Mouse (Mus musculus) E14TG2a.4 (cell line): ENCODE data around the gene Tekt5.

ENCODE experiments used
- H3K27me3 ChIP-seq: 2 replicates; pipeline ENCODE4 v1.6.1; 2014; ENCODE audit warnings: low read length, control low read depth; ENCODE audit not compliant: insufficient read depth
- H3K36me3 ChIP-seq: 2 replicates; pipeline ENCODE4 v1.6.1; 2014; ENCODE audit warnings: low read length, control low read depth; ENCODE audit not compliant: insufficient read depth
- H3K4me1 ChIP-seq: replicated peaks from 2 replicates; pipeline ENCODE4 v1.6.1; 2014; ENCODE audit warnings: low read depth, low read length, control low read depth
- H3K4me3 ChIP-seq: replicated peaks from 2 replicates; pipeline ENCODE4 v1.5.1; 2014; ENCODE audit warnings: mild to moderate bottlenecking, low read length
- H3K9me3 ChIP-seq: 2 replicates; pipeline ENCODE4 v1.6.1; 2014; ENCODE audit warnings: low read length, control low read depth
- CTCF ChIP-seq: conservative IDR thresholded peaks from 2 replicates; pipeline ENCODE4 v1.5.1; 2014; ENCODE audit warnings: low read length
- NANOG ChIP-seq: IDR thresholded peaks from 2 replicates; pipeline ENCODE4 v1.6.1; 2014; ENCODE audit warnings: borderline replicate concordance, low read length, mixed read lengths
- POU5F1 ChIP-seq: IDR thresholded peaks from 2 replicates; pipeline ENCODE4 v1.6.1; 2014; ENCODE audit warnings: low read length, borderline replicate concordance

The Tekt5 gene

GRCm38 (mm10) chr16:10316493-10317196 lies 78.6 kb downstream of the Tekt5 start:
- peaks cover 57% of the 10 kb centered on the region for H3K4me1 ChIP-seq
- no peak for TF ChIP-seq POU5F1
- TF ChIP-seq NANOG, result no peak
- no peak for TF ChIP-seq CTCF
- peak overlapping the region; percentile 55 for H3K4me3 ChIP-seq

GRCm38 (mm10) chr16:10313646-10314088 lies 81.6 kb downstream of the Tekt5 start, which contains the start of gene Emp2:
TSS of gene Emp2 (minus strand) at chr16:10313968.
- Histone ChIP-seq H3K9me3 (no peaks in the 10 kb centered on the region), H3K4me3 (peak within 1 kb of the TSS; percentile 79), H3K27me3 (peaks cover 52% of the 10 kb centered on the region), H3K36me3 (no peaks in the 10 kb centered on the region), H3K4me1 (peaks cover 49% of the 10 kb centered on the region)
- TF ChIP-seq CTCF, result no peak
- TF ChIP-seq POU5F1, result no peak
- no peak for TF ChIP-seq NANOG

More at GRCm38 (mm10) chr16:10316493-10317196, 78.6 kb downstream of the Tekt5 start:
- Histone ChIP-seq H3K9me3 (no peaks in the 10 kb centered on the region), H3K36me3 (no peaks in the 10 kb centered on the region), H3K27me3 (peaks cover 68% of the 10 kb centered on the region)

- Histone ChIP-seq H3K4me1 (peaks cover 44% of the 10 kb centered on the region), H3K4me3 (peak overlapping the region; percentile 79), H3K36me3 (no peaks in the 10 kb centered on the region), H3K9me3 (no peaks in the 10 kb centered on the region), H3K27me3 (peaks cover 55% of the 10 kb centered on the region)
- no peak for TF ChIP-seq POU5F1
- no peak for TF ChIP-seq NANOG
- TF ChIP-seq CTCF, result no peak
These were observed 82.1 kb downstream of the Tekt5 start for GRCm38 (mm10) chr16:10313226-10313625.

- Histone ChIP-seq H3K36me3 (no peaks in the 10 kb centered on the region), H3K4me1 (peaks cover 32% of the 10 kb centered on the region), H3K4me3 (no peak overlapping the region), H3K27me3 (peaks cover 63% of the 10 kb centered on the region), H3K9me3 (no peaks in the 10 kb centered on the region)
- TF ChIP-seq POU5F1 (no peak), CTCF (no peak), NANOG (no peak)
These were observed 83.3 kb downstream of the Tekt5 start for GRCm38 (mm10) chr16:10311989-10312388.

GRCm38 (mm10) chr16:10311086-10311485 lies 84.2 kb downstream of the Tekt5 start:
- Histone ChIP-seq H3K36me3 (no peaks in the 10 kb centered on the region), H3K9me3 (no peaks in the 10 kb centered on the region), H3K4me3 (no peak overlapping the region), H3K27me3 (peaks cover 67% of the 10 kb centered on the region), H3K4me1 (peaks cover 23% of the 10 kb centered on the region)
- TF ChIP-seq NANOG (no peak), CTCF (no peak), POU5F1 (no peak)

- Histone ChIP-seq H3K4me3 (no peak overlapping the region), H3K4me1 (peaks cover 18% of the 10 kb centered on the region), H3K36me3 (no peaks in the 10 kb centered on the region), H3K9me3 (no peaks in the 10 kb centered on the region), H3K27me3 (peaks cover 61% of the 10 kb centered on the region)
- TF ChIP-seq CTCF, result no peak
- TF ChIP-seq NANOG, result no peak
- no peak for TF ChIP-seq POU5F1
These were observed 84.8 kb downstream of the Tekt5 start for GRCm38 (mm10) chr16:10310507-10310906.
